Mouse (Mus musculus) cerebellum, adult 2 months (tissue): Measurements from ENCODE around the gene Zfp689. TPM values are rescaled to one million over a fixed set of nuclear protein-coding genes. Genes with fewer than 3 reads are reported as not detected.
A peak's percentile ranks its signal among the peaks of the same experiment; 100 is the strongest.

Experiments
- DNase-seq, 2 experiments: peaks; one replicate each; pipeline ENCODE4 v3.0.0; 2021
- H3K27ac ChIP-seq: fragments of 200-500 bp; 2 replicates; pipeline ENCODE4 v1.5.1; 2012; ENCODE audit warnings: low read length, control low read depth, inconsistent platforms; ENCODE audit not compliant: insufficient read depth
- H3K27me3 ChIP-seq: fragments of 200-500 bp; 2 replicates; pipeline ENCODE4 v1.6.1; 2012; ENCODE audit warnings: inconsistent platforms, mild to moderate bottlenecking, low read length, moderate library complexity; ENCODE audit not compliant: control insufficient read depth, insufficient read depth
- H3K4me1 ChIP-seq: fragments of 200-500 bp; 2 replicates; pipeline ENCODE4 v1.6.1; 2011; ENCODE audit warnings: low read length; ENCODE audit not compliant: control insufficient read depth, insufficient read depth
- H3K4me3 ChIP-seq: fragments of 200-500 bp; replicated peaks from 2 replicates; pipeline ENCODE3; 2011; ENCODE audit warnings: mild to moderate bottlenecking, low read depth, low read length, control low read depth; ENCODE audit not compliant: insufficient read depth
- CTCF ChIP-seq: fragments of 200-500 bp; IDR thresholded peaks from 2 replicates; pipeline ENCODE4 v1.5.1; 2011; ENCODE audit warnings: low read depth, mild to moderate bottlenecking, control low read depth, low read length, moderate library complexity, borderline replicate concordance; ENCODE audit not compliant: insufficient read depth
- POLR2A ChIP-seq: fragments of 200-500 bp; IDR thresholded peaks from 2 replicates; pipeline ENCODE4 v1.6.1; 2011; ENCODE audit warnings: low read length, control low read depth, borderline replicate concordance; ENCODE audit not compliant: insufficient read depth
- WGBS: fragments of 180-500 bp; shearing (Covaris S2); methylation state at CpG from one replicate; pipeline ENCODE4 v1.1.7; 2018; 5-methylcytosine and 5-hydroxymethylcytosine counted together
- polyA plus RNA-seq: library from polyadenylated mRNA; depleted of rRNA; stranded (reverse); fragments of >200 nt; gene quantifications from 2 replicates; pipeline ENCODE4 v1.2.3, GENCODE M21; 2012

Gene Zfp689
- polyA plus RNA-seq, 1 experiment, result 6.8 TPM

- no peaks in the 10 kb centered on the region for H3K27me3 ChIP-seq
- H3K4me1 ChIP-seq, result peaks cover 3% of the 10 kb centered on the region; the same call in 1 of the 2 replicates
- no peak overlapping the region for H3K27ac ChIP-seq
- TF ChIP-seq CTCF (no peak), POLR2A (no peak)
- no peak for DNase-seq
- WGBS, result 91% methylated on average over 11 of the region's 11 CpGs
- H3K4me3 ChIP-seq, result no peak overlapping the region
These were observed 26.3 kb upstream of the Zfp689 start for GRCm38 (mm10) chr7:127475186-127475740.

- no peaks in the 10 kb centered on the region for H3K27me3 ChIP-seq
- DNase-seq, result no peak
- no peak overlapping the region for H3K27ac ChIP-seq
- H3K4me3 ChIP-seq, result no peak overlapping the region
- H3K4me1 ChIP-seq, result peaks cover 3% of the 10 kb centered on the region
- no peak for TF ChIP-seq CTCF
- no peak for TF ChIP-seq POLR2A
- 51% methylated on average over 6 of the region's 6 CpGs for WGBS
These were observed 25.6 kb upstream of the Zfp689 start for GRCm38 (mm10) chr7:127474378-127475070.

- H3K27ac ChIP-seq, result no peak overlapping the region
- no peak overlapping the region for H3K4me3 ChIP-seq
- no peak for DNase-seq
- peaks cover 3% of the 10 kb centered on the region for H3K4me1 ChIP-seq
- H3K27me3 ChIP-seq, result no peaks in the 10 kb centered on the region
- no peak for TF ChIP-seq POLR2A
- TF ChIP-seq CTCF, result no peak
- WGBS, result 73% methylated on average over 5 of the region's 5 CpGs
These were observed 24.7 kb upstream of the Zfp689 start for GRCm38 (mm10) chr7:127473705-127474104.

- Histone ChIP-seq H3K27me3 (no peaks in the 10 kb centered on the region), H3K4me1 (peaks cover 3% of the 10 kb centered on the region), H3K27ac (peak overlapping the region; percentile 91), H3K4me3 (peak overlapping the region; percentile 94)
- TF ChIP-seq CTCF, result no peak
- TF ChIP-seq POLR2A, result 0 out of 2 replicates have a peak, but pooled peaks have one; percentile 11
- DNase-seq, result no peak
- WGBS, result 0% methylated on average over 7 of the region's 7 CpGs
These were observed 23.1 kb upstream of the Zfp689 start for GRCm38 (mm10) chr7:127472060-127472459.

GRCm38 (mm10) chr7:127471646-127472010 is 22.7 kb upstream of the Zfp689 start:
- Histone ChIP-seq H3K4me3 (peak overlapping the region; percentile 94), H3K4me1 (peaks cover 3% of the 10 kb centered on the region), H3K27me3 (no peaks in the 10 kb centered on the region), H3K27ac (peak overlapping the region; percentile 91)
- DNase-seq, result no peak
- TF ChIP-seq POLR2A (no peak), CTCF (no peak)
- under 1% methylated on average over 25 of the region's 25 CpGs for WGBS

GRCm38 (mm10) chr7:127470743-127471645 is 22.0 kb upstream of the Zfp689 start:
- no peak for TF ChIP-seq CTCF
- TF ChIP-seq POLR2A, result peak; percentile 45; the same call in 1 of the 2 replicates
- Histone ChIP-seq H3K27me3 (no peaks in the 10 kb centered on the region), H3K4me3 (peak overlapping the region; percentile 94), H3K27ac (peak overlapping the region; percentile 91), H3K4me1 (peaks cover 3% of the 10 kb centered on the region)
- under 1% methylated on average over 46 of the region's 46 CpGs for WGBS
- DNase-seq, result peak; percentile 90 to 96

GRCm38 (mm10) chr7:127470011-127470715 is 21.2 kb upstream of the Zfp689 start:
- no peaks in the 10 kb centered on the region for H3K27me3 ChIP-seq
- peak; percentile 54 for DNase-seq
- H3K4me1 ChIP-seq, result peaks cover 3% of the 10 kb centered on the region
- no peak for TF ChIP-seq POLR2A
- TF ChIP-seq CTCF, result no peak
- peak overlapping the region; percentile 94 for H3K4me3 ChIP-seq
- peak overlapping the region; percentile 84 for H3K27ac ChIP-seq
- 7% methylated on average over 10 of the region's 10 CpGs for WGBS
